Mouse (Mus musculus): ENCODE data around the gene Ptpn4. TPM values are rescaled to one million over a fixed set of nuclear protein-coding genes. Genes with fewer than 3 reads are reported as not detected.

The Ptpn4 gene
- polyA plus RNA-seq, 1 experiment from 2014 or later: 17.6 TPM

DNA sequence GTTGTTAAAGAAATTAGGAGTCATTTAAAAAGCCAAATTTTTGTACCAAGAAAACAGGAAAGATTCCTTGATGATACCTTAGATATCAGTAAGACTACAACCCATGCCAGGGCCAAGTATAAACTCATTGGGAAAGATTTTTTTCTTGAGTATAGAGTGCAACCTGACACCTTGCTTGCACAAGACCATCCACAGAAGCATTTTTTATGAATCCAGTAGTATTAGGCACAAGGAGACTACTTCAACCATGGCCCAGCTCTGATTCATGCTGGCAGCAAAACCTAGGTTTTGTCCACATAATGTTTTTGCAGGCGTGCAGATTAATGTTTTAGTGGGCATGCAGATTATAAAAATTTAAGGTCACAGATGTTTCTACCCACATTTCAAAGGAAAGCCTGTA is 46.8 kb downstream of the Ptpn4 start:
- Histone ChIP-seq H3K9me3 (ENCODE audit: control insufficient read depth, low read length) (no peaks in the 10 kb centered on the region), H3K4me3 (replicated peaks; ENCODE audit: low read depth, low read length) (no peak overlapping the region), H3K4me1 (ENCODE audit: control insufficient read depth, insufficient read depth, low read length) (no peaks in the 10 kb centered on the region), H3K27ac (replicated peaks; ENCODE audit: low read depth, low read length) (no peak overlapping the region), H3K36me3 (ENCODE audit: control insufficient read depth, insufficient read depth, low read length) (no peaks in the 10 kb centered on the region), H3K4me2 (ENCODE audit: low read length) (no peak overlapping the region), H3K9ac (replicated peaks; ENCODE audit: low read length) (no peak overlapping the region), H3K27me3 (ENCODE audit: control insufficient read depth, insufficient read depth, low read length) (no peaks in the 10 kb centered on the region)
- no peak for DNase-seq
- 89% methylated on average over 1 of the region's 1 CpGs for WGBS
- no peak for ATAC-seq (ENCODE audit: low FRiP score, low TSS enrichment)

DNA sequence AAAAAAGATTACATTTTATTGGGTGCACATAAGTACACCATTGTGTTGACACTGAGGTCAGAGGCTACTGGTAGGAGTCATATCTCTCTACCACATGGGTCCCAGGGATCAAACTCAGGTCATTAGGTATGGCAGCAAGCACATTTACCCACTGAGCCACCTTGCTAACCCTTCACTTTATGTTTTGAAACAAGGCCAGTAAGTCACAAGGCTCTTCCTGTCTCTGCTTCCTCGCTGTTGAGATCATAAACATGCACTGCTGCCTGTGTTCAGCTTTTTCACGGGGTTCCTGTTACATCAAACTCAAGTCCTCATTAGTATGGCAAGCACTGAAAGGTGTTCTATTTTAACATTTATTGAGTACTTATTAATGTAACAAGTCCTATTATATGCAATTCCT is 61.5 kb downstream of the Ptpn4 start:
- H3K27ac ChIP-seq (replicated peaks; ENCODE audit: low read depth, low read length): no peak overlapping the region
- no peak for ATAC-seq (ENCODE audit: low FRiP score, low TSS enrichment)
- H3K9me3 ChIP-seq (ENCODE audit: control insufficient read depth, low read length): no peaks in the 10 kb centered on the region
- H3K9ac ChIP-seq (replicated peaks; ENCODE audit: low read length): no peak overlapping the region
- WGBS: 85% methylated on average over 2 of the region's 2 CpGs
- H3K4me3 ChIP-seq (replicated peaks; ENCODE audit: low read depth, low read length): no peak overlapping the region
- no peaks in the 10 kb centered on the region for H3K36me3 ChIP-seq (ENCODE audit: control insufficient read depth, insufficient read depth, low read length)
- no peaks in the 10 kb centered on the region for H3K4me1 ChIP-seq (ENCODE audit: control insufficient read depth, insufficient read depth, low read length)
- no peaks in the 10 kb centered on the region for H3K27me3 ChIP-seq (ENCODE audit: control insufficient read depth, insufficient read depth, low read length)
- no peak for DNase-seq
- no peak overlapping the region for H3K4me2 ChIP-seq (ENCODE audit: low read length)

DNA sequence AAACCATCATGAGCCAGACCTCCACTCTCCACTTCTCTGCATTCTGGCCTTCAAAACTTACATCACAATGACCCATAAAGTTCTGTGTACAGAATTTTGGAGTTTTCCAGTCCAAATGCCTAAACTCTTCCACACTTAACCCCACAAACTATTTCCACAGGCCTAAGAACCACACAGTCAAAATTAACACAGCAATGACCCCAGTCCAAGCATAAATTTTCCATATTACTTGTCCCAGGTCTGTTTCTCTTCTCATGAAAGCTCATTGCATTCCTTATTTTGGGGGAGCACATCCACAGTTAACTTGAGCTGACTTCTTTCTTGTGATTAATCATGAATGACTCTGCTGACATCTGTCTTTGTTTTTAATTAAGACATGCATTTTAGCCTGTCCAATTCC is 101.7 kb downstream of the Ptpn4 start:
- DNase-seq (no peak), ATAC-seq (ENCODE audit: low FRiP score, low TSS enrichment) (no peak)
- H3K27ac ChIP-seq (replicated peaks; ENCODE audit: low read depth, low read length): no peak overlapping the region
- H3K9me3 ChIP-seq (ENCODE audit: control insufficient read depth, low read length): peaks cover 11% of the 10 kb centered on the region
- H3K4me1 ChIP-seq (ENCODE audit: control insufficient read depth, insufficient read depth, low read length): no peaks in the 10 kb centered on the region
- no peaks in the 10 kb centered on the region for H3K27me3 ChIP-seq (ENCODE audit: control insufficient read depth, insufficient read depth, low read length)
- H3K36me3 ChIP-seq (ENCODE audit: control insufficient read depth, insufficient read depth, low read length): peaks cover 22% of the 10 kb centered on the region
- H3K9ac ChIP-seq (replicated peaks; ENCODE audit: low read length): no peak overlapping the region
- no peak overlapping the region for H3K4me3 ChIP-seq (replicated peaks; ENCODE audit: low read depth, low read length)
- H3K4me2 ChIP-seq (ENCODE audit: low read length): no peak overlapping the region

DNA sequence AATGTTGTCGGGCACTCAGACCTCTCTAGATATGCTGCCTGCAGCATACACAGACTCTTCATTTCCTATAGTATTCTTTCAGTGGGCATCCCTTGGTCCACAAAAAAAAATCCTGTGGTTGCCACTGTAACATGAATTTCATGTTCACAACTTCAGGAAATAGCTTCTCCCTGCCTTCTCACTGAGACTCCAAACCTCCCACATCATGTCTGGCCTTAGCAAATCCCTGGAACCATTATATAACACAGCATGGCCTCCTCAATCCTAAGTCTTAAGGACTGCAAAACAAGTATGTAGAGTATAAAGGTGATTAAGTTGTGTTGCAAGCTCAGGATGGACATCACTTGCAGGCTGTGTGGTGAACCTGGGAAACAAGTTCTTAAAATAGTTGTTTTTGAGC is 102.6 kb downstream of the Ptpn4 start:
- H3K9ac ChIP-seq (replicated peaks; ENCODE audit: low read length): no peak overlapping the region
- ATAC-seq (ENCODE audit: low FRiP score, low TSS enrichment) (no peak), DNase-seq (no peak)
- H3K4me1 ChIP-seq (ENCODE audit: control insufficient read depth, insufficient read depth, low read length): no peaks in the 10 kb centered on the region
- no peak overlapping the region for H3K4me2 ChIP-seq (ENCODE audit: low read length)
- no peak overlapping the region for H3K27ac ChIP-seq (replicated peaks; ENCODE audit: low read depth, low read length)
- 88% methylated on average over 1 of the region's 1 CpGs for WGBS
- peaks cover 13% of the 10 kb centered on the region for H3K36me3 ChIP-seq (ENCODE audit: control insufficient read depth, insufficient read depth, low read length)
- no peak overlapping the region for H3K4me3 ChIP-seq (replicated peaks; ENCODE audit: low read depth, low read length)
- H3K27me3 ChIP-seq (ENCODE audit: control insufficient read depth, insufficient read depth, low read length): no peaks in the 10 kb centered on the region
- peaks cover 5% of the 10 kb centered on the region for H3K9me3 ChIP-seq (ENCODE audit: control insufficient read depth, low read length)

DNA sequence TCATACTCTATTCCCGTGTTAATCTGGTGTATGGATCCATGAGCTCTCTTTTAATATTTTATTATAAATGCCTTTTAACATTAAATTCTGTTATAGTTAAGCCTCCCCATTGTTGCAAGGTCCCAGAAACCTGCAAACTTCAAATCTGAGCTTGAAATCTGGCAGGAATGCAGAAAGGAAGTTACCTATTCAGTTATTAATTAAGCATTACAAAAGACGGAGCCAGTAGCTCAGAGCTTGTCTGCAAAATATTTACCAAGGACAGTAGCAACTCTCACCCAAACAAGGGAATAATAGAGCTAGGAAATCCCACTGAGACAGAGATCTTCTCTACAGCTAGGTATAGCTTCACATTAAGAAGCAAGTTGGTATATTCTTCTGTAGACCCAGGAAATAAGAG is 106.2 kb downstream of the Ptpn4 start:
- no peak overlapping the region for H3K4me2 ChIP-seq (ENCODE audit: low read length)
- no peak overlapping the region for H3K27ac ChIP-seq (replicated peaks; ENCODE audit: low read depth, low read length)
- H3K4me3 ChIP-seq (replicated peaks; ENCODE audit: low read depth, low read length): no peak overlapping the region
- H3K9me3 ChIP-seq (ENCODE audit: control insufficient read depth, low read length): no peaks in the 10 kb centered on the region
- no peaks in the 10 kb centered on the region for H3K4me1 ChIP-seq (ENCODE audit: control insufficient read depth, insufficient read depth, low read length)
- H3K27me3 ChIP-seq (ENCODE audit: control insufficient read depth, insufficient read depth, low read length): no peaks in the 10 kb centered on the region
- no peak overlapping the region for H3K9ac ChIP-seq (replicated peaks; ENCODE audit: low read length)
- WGBS: 92% methylated on average over 2 of the region's 2 CpGs
- no peaks in the 10 kb centered on the region for H3K36me3 ChIP-seq (ENCODE audit: control insufficient read depth, insufficient read depth, low read length)
- DNase-seq: no peak
- ATAC-seq (ENCODE audit: low FRiP score, low TSS enrichment): no peak

DNA sequence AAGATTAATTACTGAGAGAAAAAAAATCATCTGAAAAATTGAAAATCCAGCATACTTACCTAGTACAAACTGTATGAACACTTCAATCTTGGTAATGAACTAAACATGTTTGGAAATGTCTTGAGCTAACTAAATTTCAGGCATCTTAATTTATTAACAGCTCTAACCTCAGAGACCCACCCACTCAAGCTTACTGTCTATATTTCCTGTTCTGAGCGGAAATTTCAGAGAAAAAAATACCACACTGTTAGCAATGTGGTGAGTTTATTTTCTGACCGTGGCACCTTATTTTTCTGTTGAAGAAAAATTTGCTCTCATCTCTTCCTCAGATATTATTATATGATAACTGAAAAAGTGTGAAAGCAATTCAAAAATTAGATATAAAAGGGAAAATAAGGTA is 124.4 kb downstream of the Ptpn4 start:
- Histone ChIP-seq H3K27me3 (ENCODE audit: control insufficient read depth, insufficient read depth, low read length) (no peaks in the 10 kb centered on the region), H3K4me1 (ENCODE audit: control insufficient read depth, insufficient read depth, low read length) (no peaks in the 10 kb centered on the region), H3K9me3 (ENCODE audit: control insufficient read depth, low read length) (no peaks in the 10 kb centered on the region), H3K27ac (replicated peaks; ENCODE audit: low read depth, low read length) (no peak overlapping the region), H3K9ac (replicated peaks; ENCODE audit: low read length) (no peak overlapping the region), H3K4me3 (replicated peaks; ENCODE audit: low read depth, low read length) (no peak overlapping the region), H3K36me3 (ENCODE audit: control insufficient read depth, insufficient read depth, low read length) (no peaks in the 10 kb centered on the region), H3K4me2 (ENCODE audit: low read length) (no peak overlapping the region)
- DNase-seq: no peak
- no peak for ATAC-seq (ENCODE audit: low FRiP score, low TSS enrichment)
- 98% methylated on average over 2 of the region's 2 CpGs for WGBS

DNA sequence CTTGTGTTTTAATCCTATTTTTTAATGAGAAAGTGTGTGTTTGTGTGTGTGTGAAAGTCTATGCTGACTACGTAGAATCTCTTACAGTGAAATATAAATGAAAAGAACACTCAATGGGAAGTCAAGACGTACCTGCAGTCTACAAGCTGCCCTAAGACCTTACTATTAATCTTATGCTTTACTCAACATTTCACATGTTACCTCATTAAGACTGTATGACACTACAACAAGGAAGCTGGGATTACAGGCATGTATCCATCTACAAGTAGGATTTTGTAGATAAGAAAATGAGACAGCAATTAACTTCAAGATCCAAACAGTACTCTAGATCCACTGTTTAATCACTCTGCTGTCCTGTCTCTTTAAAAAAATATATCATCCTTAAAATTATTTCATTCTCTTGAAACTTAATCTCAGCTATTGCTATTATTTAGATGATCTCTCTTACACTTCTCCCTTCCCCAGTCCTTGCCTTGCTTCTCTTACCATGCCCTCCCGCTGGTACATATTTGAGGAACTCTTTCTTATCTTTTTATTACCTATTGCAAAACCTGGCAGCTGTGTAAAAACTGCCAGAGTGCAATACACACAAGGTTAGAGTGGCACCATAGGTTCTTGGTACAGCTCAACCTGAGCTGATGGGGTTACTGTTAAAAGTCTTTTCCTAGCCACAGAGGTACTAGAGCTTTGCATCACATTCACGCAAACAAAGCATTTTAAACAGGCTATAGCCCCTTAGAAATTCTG is 130.8 kb downstream of the Ptpn4 start:
- no peaks in the 10 kb centered on the region for H3K27me3 ChIP-seq (ENCODE audit: control insufficient read depth, insufficient read depth, low read length)
- H3K27ac ChIP-seq (replicated peaks; ENCODE audit: low read depth, low read length): no peak overlapping the region
- no peak overlapping the region for H3K4me2 ChIP-seq (ENCODE audit: low read length)
- peaks cover 14% of the 10 kb centered on the region for H3K36me3 ChIP-seq (ENCODE audit: control insufficient read depth, insufficient read depth, low read length)
- no peak overlapping the region for H3K4me3 ChIP-seq (replicated peaks; ENCODE audit: low read depth, low read length)
- DNase-seq (no peak), ATAC-seq (ENCODE audit: low FRiP score, low TSS enrichment) (no peak)
- H3K9me3 ChIP-seq (ENCODE audit: control insufficient read depth, low read length): no peaks in the 10 kb centered on the region
- H3K4me1 ChIP-seq (ENCODE audit: control insufficient read depth, insufficient read depth, low read length): no peaks in the 10 kb centered on the region
- H3K9ac ChIP-seq (replicated peaks; ENCODE audit: low read length): no peak overlapping the region
- 97% methylated on average over 4 of the region's 4 CpGs for WGBS

DNA sequence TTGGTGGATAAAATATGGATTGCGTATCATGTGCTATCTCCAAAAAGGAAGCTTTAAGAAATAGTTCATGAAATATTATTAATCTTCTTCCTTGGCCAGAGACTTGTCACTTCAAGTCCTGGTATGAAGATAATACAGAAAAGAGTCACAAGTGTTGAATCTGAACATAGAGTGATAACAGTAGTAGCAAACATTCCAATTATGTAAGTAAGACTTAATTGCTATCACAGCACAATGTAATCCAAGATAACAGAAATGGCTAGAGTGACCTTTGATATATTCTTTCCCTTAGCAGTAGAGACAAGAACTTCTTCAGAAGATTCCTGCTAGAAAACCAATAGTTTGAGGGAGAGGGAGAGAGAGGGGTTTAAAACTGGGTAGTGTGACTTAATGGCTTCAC is 140.6 kb downstream of the Ptpn4 start:
- H3K4me1 ChIP-seq (ENCODE audit: control insufficient read depth, insufficient read depth, low read length): no peaks in the 10 kb centered on the region
- no peak overlapping the region for H3K27ac ChIP-seq (replicated peaks; ENCODE audit: low read depth, low read length)
- H3K4me3 ChIP-seq (replicated peaks; ENCODE audit: low read depth, low read length): no peak overlapping the region
- DNase-seq (no peak), ATAC-seq (ENCODE audit: low FRiP score, low TSS enrichment) (no peak)
- WGBS: 98% methylated on average over 1 of the region's 1 CpGs
- no peaks in the 10 kb centered on the region for H3K27me3 ChIP-seq (ENCODE audit: control insufficient read depth, insufficient read depth, low read length)
- H3K36me3 ChIP-seq (ENCODE audit: control insufficient read depth, insufficient read depth, low read length): peaks cover 18% of the 10 kb centered on the region; the same call in 1 of the 2 replicates
- H3K9me3 ChIP-seq (ENCODE audit: control insufficient read depth, low read length): no peaks in the 10 kb centered on the region
- H3K9ac ChIP-seq (replicated peaks; ENCODE audit: low read length): no peak overlapping the region
- no peak overlapping the region for H3K4me2 ChIP-seq (ENCODE audit: low read length)

DNA sequence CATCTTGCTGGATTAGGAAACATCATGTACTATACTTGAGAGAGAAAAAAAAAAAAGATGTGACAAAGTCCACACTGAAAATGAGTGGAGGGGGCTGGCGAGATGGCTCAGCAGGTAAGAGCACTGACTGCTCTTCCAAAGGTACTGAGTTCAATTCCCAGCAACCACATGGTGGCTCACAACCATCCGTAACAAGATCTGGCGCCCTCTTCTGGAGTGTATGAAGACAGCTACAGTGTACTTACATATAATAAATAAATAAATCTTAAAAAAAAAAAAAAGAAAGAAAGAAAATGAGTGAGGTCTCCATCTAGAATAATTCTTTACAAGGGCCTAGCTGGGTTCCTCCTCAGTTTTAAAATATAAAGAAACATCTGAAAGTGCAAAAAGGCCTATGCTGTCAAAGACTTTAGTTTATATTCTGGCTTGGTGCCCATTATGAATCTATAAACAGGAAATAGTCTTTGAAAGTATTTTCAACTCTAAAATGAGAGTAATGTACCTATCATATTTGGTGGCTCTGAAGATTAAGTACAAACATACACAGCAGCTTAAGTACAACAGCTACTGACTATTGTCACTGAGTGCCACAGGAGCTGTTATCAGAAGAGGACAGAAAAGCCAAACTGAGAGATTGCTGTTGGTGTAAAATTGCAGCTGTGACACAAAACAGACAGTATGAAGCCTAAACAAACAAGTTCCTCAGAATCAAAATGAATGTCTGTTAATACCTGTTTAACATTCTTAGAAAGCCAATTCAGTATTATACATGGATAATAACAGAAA is 151.4 kb downstream of the Ptpn4 start:
- WGBS: 93% methylated on average over 3 of the region's 3 CpGs

More for the DNA sequence above, 151.4 kb downstream of the Ptpn4 start:
- Histone ChIP-seq H3K36me3 (ENCODE audit: control insufficient read depth, insufficient read depth, low read length) (peaks cover 13% of the 10 kb centered on the region), H3K27ac (replicated peaks; ENCODE audit: low read depth, low read length) (no peak overlapping the region), H3K4me3 (replicated peaks; ENCODE audit: low read depth, low read length) (no peak overlapping the region), H3K4me2 (ENCODE audit: low read length) (no peak overlapping the region), H3K27me3 (ENCODE audit: control insufficient read depth, insufficient read depth, low read length) (no peaks in the 10 kb centered on the region), H3K4me1 (ENCODE audit: control insufficient read depth, insufficient read depth, low read length) (no peaks in the 10 kb centered on the region), H3K9me3 (ENCODE audit: control insufficient read depth, low read length) (no peaks in the 10 kb centered on the region), H3K9ac (replicated peaks; ENCODE audit: low read length) (no peak overlapping the region)
- ATAC-seq (ENCODE audit: low FRiP score, low TSS enrichment) (no peak), DNase-seq (no peak)

All from midbrain, embryonic 14.5 days (tissue).